Mouse (Mus musculus) A20 (cell line): ENCODE data around the gene Sox5.

Experiments used
- DNase-seq: peaks from one replicate; pipeline ENCODE4 v3.0.0-alpha.2; 2011; ENCODE audit warnings: low read depth, low spot score

The Sox5 gene

DNA sequence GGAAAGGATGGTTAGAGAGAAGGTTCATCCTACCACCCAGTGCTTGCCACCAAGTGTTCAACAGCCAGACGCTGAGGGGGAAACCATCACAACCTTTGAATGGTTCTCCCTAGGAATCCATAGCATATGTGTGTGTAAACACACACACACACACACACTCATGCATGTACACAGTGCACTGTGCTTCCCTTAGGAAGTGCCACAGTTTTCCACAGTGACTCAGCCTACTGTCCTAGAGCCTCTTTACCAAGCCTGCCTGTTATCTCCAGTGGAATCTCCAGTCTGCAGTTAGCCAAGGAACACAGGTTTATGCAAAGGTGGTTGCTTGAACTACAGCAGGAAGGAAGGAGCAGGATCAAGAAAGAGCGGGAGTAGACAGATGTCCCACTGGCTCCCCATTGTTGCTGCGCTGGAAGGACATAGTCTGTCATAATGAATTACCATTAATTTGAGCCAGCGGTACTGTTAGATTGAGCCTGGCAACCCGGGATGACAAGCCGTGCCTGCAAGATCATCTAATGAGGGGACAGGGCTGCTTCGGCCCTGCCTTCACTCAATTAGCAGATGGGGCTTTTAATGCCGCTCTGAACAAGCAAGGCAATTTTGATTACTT, 335.9 kb downstream of the Sox5 start:
- no peak for DNase-seq

DNA sequence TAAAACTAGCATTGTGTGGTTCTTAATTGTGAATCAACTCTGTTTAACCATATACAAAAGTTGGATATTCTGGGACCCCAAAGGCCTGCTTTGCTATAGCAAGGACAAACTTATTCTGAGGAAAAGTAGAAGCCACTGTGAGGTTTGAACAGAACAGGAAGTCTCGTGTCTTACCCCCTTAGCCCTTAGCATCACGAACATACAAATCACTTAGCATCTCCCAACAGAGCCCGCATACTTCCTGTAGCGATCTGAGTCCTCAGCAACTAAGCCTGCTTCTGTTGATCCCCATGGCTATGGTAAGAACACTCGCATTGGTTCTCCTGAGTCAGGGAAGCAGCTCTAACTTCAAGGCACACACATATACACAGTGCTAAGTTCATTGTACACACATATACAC, 337.4 kb downstream of the Sox5 start:
- DNase-seq = no peak

DNA sequence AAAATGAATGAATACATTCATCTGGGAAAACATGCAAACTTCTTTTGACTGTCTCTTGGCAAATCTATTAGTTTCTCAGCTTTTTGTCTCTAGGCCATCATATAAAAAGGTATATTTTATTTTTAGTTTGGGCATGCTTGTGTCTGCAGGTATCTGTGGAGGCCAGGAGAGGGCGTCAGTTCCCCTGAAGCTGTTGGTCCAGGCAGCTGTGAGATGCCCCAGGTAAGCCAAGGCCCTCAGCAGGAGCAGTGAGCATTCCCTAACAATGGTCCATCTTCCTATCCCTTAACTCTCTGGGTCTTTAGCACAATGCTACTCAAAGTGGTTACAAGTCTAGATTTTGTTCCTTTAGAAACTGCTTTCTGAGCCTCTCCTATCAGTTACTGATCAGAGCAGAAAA, 338.1 kb downstream of the Sox5 start:
- DNase-seq = no peak

DNA sequence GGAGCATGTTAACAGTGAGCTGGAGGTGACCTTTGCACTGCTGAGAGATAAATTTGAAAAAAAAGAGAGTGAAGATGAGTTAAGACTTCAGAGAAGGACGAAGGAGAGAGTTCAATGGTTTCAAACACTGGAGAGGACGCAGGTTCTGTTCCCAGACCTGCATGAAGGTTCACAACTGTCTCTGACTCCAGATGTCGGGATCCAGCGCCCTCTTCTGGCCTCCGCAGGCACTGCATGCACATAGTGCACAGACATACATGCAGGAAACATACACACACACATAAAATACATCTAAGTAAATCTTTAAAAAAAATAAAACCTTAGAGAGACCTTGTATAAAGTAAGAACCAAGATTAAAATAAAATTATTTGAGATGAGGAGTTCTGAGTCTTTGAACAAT, 352.5 kb downstream of the Sox5 start:
- no peak for DNase-seq

DNA sequence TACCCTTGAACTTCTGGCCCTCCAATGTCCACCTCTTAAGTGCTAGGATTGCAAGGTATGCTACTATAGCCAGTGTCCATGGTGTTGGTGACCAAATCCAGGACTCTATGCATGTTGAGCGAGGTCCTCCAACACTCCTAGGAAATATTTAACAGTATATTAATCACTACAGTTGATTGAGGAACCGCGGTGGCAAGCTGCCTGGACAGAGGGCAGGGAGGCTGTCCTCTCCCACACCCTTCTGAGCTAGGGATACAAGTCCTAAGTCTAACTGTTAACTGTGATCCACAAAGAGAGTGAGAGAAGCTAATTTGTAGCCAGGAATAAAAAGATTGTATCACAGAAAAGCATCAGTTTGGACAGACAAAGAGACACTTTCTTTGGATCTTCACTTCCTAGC, 373.7 kb downstream of the Sox5 start:
- DNase-seq = no peak

DNA sequence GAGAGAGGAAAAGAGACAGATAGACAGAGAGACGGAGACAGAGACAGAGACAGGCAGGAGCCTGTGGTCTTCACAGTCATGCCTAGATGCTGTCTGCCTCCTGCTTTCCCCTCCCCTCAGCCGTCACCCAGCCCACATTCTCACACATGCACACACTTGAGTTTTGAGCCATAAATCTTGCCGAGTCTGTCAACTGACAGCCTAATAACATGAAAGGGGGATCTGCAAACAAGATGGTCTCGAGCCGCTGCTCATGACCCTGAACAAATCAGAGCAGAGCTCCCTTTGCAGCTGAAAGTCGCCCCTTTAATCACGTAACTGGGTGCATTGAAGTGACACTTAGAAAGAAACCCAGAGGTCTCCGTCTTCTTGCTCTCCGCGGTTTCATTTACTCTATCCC, 383.7 kb downstream of the Sox5 start:
- no peak for DNase-seq

DNA sequence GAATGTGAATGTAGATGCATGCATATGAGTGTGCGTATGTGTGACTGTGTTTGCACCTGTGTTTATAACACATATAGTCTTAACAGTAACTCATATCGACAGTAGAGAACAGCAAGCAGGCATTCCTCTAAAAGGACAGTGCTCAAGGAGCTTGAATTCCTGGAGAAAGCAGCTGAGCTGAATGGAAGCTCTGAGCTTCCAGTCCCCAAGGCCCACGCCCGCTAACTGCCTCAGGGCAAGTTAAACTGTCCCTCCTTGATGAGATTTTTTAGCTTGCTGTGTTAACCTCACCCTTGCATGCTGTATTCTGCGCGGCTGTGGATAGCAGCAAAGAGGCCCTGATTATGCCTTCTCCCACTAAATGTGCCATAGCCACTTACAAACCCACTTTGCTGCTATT, 388.6 kb downstream of the Sox5 start:
- DNase-seq = no peak

DNA sequence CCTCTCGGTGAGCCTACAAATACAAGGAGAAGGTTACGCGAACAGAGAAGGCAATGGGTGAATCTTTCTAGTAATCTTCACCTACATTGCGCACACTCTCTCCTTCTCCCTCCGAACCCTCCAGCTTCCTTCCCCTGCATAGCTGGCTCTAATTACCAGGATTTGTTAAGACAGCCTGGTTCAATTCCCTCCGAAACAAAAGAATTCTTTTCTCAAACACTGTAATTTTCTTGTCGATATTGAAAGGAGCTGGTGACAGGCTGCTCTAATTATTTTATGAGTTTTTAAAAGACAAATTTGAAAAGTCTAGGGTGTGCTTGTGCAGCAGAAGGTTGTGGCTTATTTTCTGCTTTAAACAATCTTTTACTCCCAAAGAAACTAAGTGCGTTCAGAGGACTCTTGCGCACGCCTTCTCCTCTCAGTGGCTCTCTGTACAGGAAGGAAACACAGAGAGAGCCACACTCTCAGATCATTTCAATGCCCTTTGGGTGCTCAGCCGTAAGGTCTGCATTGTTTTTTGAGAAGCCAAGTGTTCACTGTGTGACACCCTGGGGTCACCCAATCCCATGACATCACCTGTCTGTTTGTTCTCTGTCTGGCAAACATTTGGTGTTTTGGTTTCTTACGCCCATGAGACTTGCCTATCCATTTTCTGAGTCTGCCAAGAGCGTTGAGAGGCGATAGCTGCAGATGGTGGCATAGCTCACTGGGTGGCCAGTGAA, 392.3 kb downstream of the Sox5 start:
- no peak for DNase-seq

DNA sequence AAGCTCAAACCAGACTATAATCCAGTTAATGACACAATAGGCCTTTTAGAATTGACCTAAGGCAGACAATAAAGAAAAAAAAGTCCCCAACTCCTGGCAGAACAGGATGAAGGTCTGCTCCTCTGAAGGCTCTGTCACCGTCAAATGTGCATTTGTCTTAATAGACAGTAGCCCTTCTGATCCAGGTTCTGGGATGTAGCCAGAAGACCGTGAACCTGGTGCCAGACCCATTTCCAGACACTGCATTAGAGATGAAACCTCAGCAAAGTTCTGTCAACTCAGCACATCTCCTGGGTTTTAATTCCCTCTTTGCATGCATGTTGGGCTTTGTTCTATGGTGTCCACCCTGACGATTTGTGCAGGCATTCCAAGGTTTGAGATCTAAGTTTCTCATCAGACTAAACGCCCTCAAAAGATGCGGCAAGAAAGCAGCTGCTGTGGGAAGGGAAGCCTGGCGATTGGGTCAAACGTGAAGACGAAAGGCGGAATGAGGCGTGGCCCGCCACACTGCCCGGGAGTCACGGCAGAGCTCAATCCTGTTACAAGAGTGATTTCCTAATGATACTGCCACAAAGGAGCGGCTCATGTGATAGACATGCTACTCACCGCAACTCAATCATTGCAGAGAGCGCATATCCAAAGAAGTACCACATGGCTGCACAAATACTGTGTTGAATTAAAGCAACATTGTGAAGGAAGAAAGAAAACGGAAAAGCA, 394.1 kb downstream of the Sox5 start:
- no peak for DNase-seq

DNA sequence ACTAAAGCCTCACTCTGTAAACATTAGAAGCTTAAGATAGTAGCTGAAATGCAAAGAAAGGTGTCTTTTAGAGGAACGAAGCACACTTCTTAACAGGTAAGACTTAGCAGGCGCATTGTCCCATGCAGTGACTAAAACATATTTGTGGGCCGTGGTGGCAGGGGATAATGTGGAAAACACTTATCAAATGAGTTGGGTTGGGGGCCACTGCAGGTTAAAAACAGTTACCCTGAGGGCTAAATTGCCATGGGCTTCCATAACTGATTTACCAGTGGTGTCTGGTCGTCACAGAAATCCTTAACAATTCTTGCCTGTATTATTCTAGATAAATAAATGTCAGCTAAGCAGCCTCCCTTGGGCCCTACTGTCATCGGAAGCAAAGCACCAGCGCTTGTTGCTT, 401.1 kb downstream of the Sox5 start:
- DNase-seq = no peak

DNA sequence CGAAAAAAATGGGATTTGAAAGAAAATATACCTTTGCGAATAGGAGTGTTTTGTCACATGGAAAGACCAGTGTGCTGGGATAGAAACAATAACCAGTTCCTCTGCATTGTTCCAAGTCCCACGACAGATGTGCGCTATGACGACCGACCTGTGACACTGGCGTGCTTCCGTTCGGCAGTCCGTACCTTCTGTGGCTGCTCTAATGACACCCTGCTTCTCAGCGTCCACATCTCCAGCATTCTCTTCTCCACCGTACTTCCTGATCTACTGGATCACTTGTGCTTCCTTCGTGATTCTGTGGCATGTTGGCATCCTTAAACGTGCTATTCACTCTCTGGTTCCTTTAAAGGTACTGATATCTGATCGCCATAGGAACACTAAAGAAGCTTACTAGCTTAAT, 401.6 kb downstream of the Sox5 start:
- DNase-seq = no peak

DNA sequence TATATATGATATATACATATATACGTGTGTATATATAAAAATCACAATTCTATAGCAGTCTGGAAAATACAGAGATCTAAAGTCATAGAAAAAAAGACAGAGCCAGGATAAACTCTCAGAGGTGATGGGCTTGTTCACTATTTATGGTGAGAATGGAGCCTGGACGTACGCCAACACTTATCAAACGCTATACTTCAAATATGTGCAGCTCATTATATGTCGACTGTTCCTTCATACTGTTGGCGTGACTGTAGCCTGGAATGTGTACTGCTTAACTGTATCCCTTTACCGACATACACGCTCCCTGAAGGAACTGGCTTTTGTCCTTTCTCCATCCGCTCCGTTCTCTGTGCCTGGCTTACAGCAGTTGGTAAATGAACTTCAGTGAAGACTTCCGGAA, 407.0 kb downstream of the Sox5 start:
- DNase-seq = no peak

DNA sequence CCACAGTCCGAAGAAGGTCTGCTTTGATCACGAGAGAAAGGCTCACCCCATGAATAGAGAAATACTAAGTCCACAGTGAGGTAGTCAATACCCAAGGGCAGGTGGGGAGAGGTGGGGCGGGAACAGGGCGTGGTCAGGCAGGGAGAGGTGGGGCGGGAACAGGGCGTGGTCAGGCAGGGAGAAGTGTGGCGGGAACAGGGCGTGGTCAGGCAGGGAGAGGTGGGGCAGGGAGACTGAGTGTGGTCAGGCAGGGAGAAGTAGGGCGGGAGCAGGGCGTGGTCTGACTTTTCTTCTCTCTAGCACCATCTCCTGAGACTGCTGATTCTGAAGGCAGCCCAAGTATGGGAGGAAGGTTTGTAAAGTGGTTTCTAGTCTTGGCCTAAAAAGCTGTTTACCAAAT, 411.1 kb downstream of the Sox5 start:
- no peak for DNase-seq

DNA sequence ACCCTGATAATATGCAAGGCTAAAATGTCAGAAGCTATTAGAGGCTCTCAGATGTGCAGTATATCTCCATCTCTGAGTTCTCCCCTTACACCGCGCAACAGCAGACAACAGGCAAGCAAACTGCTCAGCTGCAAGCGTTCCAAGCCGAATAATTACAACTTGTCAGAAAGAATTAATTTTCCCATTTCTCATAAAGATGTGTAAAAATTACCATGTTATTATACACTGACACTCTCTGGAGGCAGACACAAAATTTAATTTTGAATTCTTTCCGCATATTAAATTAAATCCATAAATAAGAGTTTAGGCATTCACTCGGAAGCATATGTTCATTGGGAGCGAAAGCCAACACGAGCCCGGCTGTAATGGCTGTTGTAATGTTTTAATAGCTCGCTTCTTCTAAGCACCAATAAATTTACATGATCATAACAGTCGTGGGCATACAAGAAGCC, 414.1 kb downstream of the Sox5 start:
- DNase-seq = no peak

DNA sequence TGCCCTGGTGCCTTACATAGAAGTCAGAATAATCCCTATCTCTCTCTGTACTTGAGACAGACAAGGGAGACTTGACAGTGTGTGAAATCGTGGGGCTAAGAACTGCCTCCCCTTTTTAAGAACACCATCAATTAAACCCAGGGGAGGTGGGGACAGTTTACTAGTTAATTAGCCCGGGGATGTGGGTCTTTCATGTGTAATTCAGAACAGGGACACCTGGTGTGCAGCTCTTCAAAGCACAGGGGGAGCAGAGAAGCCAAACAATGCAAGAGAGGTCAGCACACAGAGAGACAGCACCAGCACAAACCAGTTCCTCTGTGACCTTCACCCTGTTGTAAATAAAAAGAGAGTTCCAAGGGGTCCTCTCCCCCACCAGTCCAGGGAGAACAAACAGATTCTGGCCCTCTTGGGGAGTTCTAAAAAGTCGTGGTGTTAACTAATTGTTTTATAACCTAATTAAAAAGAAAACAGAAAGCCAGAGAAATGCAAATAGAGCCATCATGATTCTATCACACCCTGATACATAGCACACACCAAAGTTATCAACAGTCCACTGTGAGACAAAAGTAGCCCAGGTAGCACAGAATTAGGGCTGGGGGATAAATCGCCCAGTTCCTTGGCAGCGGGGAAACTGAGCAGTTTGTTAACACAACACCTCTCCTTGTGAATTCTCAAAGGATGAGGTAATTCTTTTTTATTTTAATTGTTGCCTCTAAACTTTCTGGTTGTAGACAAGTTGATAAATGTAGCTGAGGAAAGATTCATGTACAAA, 420.3 kb downstream of the Sox5 start:
- no peak for DNase-seq

DNA sequence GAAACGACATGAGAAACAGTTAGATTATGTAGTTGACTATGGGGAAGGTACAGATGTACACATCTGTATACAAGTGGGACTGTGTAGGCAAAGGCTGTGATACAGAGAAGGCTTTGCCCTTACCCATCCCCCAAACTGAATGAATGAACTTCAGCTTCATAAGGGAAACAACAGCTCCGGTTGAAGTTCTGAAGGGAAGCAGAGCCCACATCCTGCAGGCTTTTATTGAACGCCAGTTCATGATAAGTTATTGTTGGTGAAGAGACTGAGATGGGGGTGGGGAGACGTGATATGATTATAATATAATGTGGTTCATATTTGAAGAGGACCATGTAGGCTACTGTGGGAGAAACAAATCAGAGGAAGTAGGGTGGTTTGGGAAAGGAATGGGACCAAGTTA, 424.7 kb downstream of the Sox5 start:
- no peak for DNase-seq

DNA sequence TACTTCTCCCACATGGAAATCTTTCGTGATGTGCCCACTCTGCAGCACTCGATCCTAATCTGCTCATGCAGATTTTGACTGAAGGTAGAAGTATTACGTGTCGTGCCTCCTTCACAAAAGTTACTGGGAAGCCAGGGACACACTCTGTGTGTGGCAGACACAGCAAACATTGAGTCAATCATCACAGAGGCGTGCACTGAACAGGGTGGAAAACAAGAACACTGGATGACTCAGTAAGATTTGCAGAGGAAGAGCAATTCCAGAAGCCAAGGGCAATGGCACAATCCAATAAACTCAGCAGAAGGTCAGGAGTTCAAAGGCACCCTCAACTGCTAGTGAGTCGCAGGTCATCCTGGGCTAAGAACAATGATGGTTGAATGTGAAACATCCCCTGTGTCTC, 430.7 kb downstream of the Sox5 start:
- DNase-seq = no peak

DNA sequence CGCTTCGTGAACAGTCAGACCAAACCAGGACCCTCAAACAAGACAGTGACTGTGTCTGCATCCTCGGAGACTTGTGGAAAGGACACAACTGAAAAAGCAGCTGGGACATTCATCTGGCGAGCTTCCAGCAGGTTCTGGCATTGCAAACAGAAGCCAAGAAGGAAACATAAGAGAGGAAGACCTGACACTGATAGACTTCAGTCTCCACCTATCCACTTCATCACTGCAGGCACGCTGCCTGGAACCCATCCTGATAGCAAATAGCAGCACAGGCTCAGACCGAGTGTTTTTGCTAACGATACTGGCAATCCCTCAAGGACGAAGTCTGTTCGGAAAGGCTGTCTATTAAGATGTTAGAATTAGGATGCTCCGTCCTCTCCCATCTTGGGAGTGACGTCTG, 438.4 kb downstream of the Sox5 start:
- DNase-seq = no peak

DNA sequence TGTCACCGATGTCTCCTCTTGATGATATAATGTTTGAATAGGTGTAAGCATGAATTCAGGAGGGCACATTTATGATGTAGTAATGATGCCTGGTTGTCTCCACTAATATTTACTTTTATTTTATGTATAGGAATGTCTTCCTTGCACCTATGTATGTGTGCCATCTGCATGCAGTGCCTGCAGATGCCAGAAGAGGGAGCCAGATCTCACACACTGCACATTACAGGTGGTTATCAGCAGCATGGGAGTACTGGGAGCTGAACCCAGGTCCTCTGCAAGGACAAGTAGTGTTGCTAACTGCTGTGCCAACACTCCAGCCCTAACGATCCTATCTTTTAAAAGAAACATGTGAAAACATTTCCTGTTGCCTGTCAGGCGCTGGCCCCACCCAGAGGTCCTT, 442.2 kb downstream of the Sox5 start:
- no peak for DNase-seq

DNA sequence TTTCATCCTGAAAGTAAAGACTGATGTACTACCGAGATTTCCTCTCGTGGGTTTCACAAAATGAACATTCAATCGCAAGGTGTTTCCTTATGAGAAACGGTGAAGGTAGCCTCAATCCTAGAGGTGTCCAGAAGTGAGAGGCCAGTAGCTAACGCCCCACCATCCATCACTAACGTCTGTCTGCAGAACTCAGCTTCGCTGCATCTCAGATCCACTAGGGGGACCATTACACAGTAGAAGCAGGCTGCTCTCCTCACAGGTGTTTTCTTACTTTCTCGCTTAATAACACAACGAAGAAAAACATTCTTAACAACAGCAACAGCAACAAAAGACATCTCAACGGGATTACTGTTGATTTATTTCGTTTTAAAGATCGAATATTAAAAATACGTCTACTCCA, 442.8 kb downstream of the Sox5 start:
- no peak for DNase-seq

DNA sequence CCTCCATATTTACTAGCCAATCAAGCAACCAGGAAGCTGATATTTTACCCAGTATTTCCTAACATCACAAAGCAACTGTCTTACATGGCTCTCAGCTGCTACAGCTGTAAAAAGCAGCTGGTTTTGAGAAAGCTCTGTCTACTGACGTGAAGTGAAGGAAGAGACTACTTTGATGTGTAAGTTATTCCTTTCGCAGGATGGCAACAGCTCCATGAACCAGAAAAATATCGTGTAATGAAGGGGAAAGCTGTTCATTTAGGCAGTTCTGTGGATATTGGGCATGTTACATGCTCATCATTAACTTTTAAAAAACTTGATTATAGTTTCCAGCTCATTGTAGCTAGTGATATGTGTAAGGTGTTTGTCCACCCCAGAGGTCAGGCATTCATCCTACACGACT, 443.6 kb downstream of the Sox5 start:
- no peak for DNase-seq

DNA sequence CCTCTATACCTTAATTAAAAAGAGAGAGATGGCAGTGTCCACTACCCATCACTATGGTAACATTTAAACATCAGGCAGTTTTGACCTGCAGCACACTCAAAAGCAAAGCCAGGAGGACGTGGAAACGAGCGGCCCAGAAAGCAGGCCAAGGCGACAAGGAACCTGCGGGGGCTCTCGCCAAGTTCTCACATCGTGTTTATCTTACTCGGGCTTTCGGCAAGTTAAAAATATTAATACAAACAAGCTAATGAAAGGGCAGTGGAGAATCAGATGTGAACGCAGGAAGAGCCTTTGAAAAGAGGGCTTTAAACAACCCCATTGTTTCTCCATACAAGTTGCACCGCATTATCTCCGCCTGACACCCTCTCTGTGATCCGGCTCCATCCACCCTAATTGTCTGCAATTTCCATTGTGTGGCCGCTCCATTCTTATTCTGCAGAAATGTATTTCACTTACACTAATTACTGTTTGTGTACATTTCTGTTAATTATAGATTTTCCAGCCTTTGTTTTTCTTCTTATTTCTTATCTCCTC, 444.3 kb downstream of the Sox5 start:
- no peak for DNase-seq
